Mouse (Mus musculus) small intestine, adult 2 months (tissue): ENCODE data around the gene Upf1.
A peak's percentile ranks its signal among the peaks of the same experiment; 100 is the strongest.

Experiments
- CTCF ChIP-seq: fragments of 200-500 bp; IDR thresholded peaks from 2 replicates; pipeline ENCODE4 v1.5.1; 2012; ENCODE audit warnings: low read depth, mild to moderate bottlenecking, control low read depth, inconsistent platforms, low read length, moderate library complexity, mixed read lengths; ENCODE audit not compliant: insufficient replicate concordance, insufficient read length; ENCODE audit errors: extremely low read depth
- POLR2A ChIP-seq: fragments of 200-500 bp; IDR thresholded peaks from 2 replicates; pipeline ENCODE4 v1.6.1; 2012; ENCODE audit warnings: low read depth, mild to moderate bottlenecking, control low read depth, inconsistent platforms, low read length, moderate library complexity

DNA sequence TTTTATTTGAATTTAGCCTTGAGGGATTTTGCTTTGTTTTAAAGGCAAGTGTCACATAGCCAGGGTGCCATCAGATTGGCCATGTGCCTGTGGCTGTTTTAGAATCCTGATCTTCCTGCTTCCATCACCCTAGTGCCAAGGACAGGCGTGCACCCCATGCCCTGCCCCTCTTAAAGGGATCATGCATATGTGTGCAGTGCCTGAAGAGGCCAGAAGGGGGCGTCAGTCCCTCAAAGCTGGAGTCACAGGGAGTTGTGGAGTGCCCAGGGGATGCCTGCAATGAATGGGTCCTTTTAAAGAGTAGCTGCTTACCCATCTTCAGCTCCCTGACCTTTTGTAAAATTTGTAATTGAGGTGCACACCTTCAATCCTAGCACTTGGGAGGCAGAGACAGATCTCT, 43.8 kb downstream of the Upf1 start:
- TF ChIP-seq CTCF: peak; percentile 54; the same call in 1 of the 2 replicates
- no peak for TF ChIP-seq POLR2A
